Mouse (Mus musculus) layer of hippocampus, adult 18-20 months (tissue): Measurements from ENCODE around the gene Snrpc. TPM values are rescaled to one million over a fixed set of nuclear protein-coding genes. Genes with fewer than 3 reads are reported as not detected.

Experiments used
- DNase-seq, 2 experiments: peaks; one replicate each; pipeline ENCODE4 v3.0.0; 2022; ENCODE audit warnings: low spot score in 2 of 2
- total RNA-seq, 2 experiments: library from RNA; stranded (reverse); gene quantifications; 2 replicates each; pipeline ENCODE4 v1.2.3; 2021

The Snrpc gene
- total RNA-seq, 2 experiments from 2014 or later = 44.8 to 51.7 TPM

GRCm38 (mm10) chr17:27819521-27819970 lies 18.4 kb upstream of the Snrpc start:
- peak in 1 of 2 experiments; percentile 31 for DNase-seq

GRCm38 (mm10) chr17:27819971-27820567 lies 17.9 kb upstream of the Snrpc start:
- peak in 1 of 2 experiments; percentile 30 for DNase-seq

GRCm38 (mm10) chr17:27820568-27821406 lies 17.2 kb upstream of the Snrpc start, which contains the start of gene D17Wsu92e:
Gene D17Wsu92e (minus strand): TSS chr17:27820648.
- peak; percentile 96 to 97 for DNase-seq

- DNase-seq = no peak
Observed at GRCm38 (mm10) chr17:27821407-27822338, 16.3 kb upstream of the Snrpc start.

GRCm38 (mm10) chr17:27823142-27823905 lies 14.6 kb upstream of the Snrpc start:
- no peak for DNase-seq

GRCm38 (mm10) chr17:27824941-27825340 lies 13.0 kb upstream of the Snrpc start:
- DNase-seq = no peak

GRCm38 (mm10) chr17:27825539-27825938 lies 12.4 kb upstream of the Snrpc start:
- DNase-seq = no peak

- DNase-seq = peak in 1 of 2 experiments; percentile 25
Observed at GRCm38 (mm10) chr17:27825984-27826905, 11.7 kb upstream of the Snrpc start.

- DNase-seq = no peak
Observed at GRCm38 (mm10) chr17:27826908-27827383, 11.0 kb upstream of the Snrpc start.

- DNase-seq = no peak
Observed at GRCm38 (mm10) chr17:27827511-27827910, 10.4 kb upstream of the Snrpc start.

- DNase-seq = no peak
Observed at GRCm38 (mm10) chr17:27830411-27830810, 7.5 kb upstream of the Snrpc start.

- DNase-seq = peak; percentile 95 to 99
Observed at GRCm38 (mm10) chr17:27839469-27840252, 1.7 kb downstream of the Snrpc start.

- no peak for DNase-seq
Observed at GRCm38 (mm10) chr17:27848351-27848750, 10.4 kb downstream of the Snrpc start.

GRCm38 (mm10) chr17:27851076-27851475 lies 13.1 kb downstream of the Snrpc start:
- no peak for DNase-seq

GRCm38 (mm10) chr17:27856265-27856797 lies 18.4 kb downstream of the Snrpc start, which contains the start of gene Uhrf1bp1:
Gene Uhrf1bp1 (plus strand): TSS chr17:27856441.
- DNase-seq = peak; percentile 67 to 79

GRCm38 (mm10) chr17:27856798-27857648 lies 19.1 kb downstream of the Snrpc start:
- DNase-seq = peak in 1 of 2 experiments; percentile 16
